Mouse (Mus musculus): Measurements from ENCODE around the gene Fam151a. TPM values are rescaled to one million over a fixed set of nuclear protein-coding genes. Genes with fewer than 3 reads are reported as not detected.
A peak's percentile ranks its signal among the peaks of the same experiment; 100 is the strongest.
"Not testable (repeated sequence)": the region's sequence is repeated elsewhere in the genome, so short reads cannot be mapped to it uniquely, and the experiment has no call there.

Fam151a gene
- polyA plus RNA-seq, 1 experiment from 2014 or later, result not detected

GRCm38 (mm10) chr4:106783137-106783536 is 49.4 kb downstream of the Fam151a start:
- no peak overlapping the region for H3K4me3 ChIP-seq (ENCODE audit: low read depth, low read length)
- no peak overlapping the region for H3K4me2 ChIP-seq (ENCODE audit: low read length)
- no peaks in the 10 kb centered on the region for H3K27me3 ChIP-seq (replicated peaks; ENCODE audit: control insufficient read depth, insufficient read depth, low read length)
- H3K27ac ChIP-seq (ENCODE audit: low read depth, low read length), result no peak overlapping the region
- H3K36me3 ChIP-seq (ENCODE audit: control insufficient read depth, insufficient read depth, low read length), result no peaks in the 10 kb centered on the region
- no peaks in the 10 kb centered on the region for H3K9me3 ChIP-seq (replicated peaks; ENCODE audit: control insufficient read depth, low read length)
- ATAC-seq (no peak), DNase-seq (ENCODE audit: low spot score) (no peak)
- peaks cover 37% of the 10 kb centered on the region for H3K4me1 ChIP-seq (ENCODE audit: control insufficient read depth, insufficient read depth, low read length)
- H3K9ac ChIP-seq (ENCODE audit: low read length), result no peak overlapping the region
- WGBS, result 61% methylated on average over 10 of the region's 10 CpGs

- Histone ChIP-seq H3K4me2 (ENCODE audit: low read length) (no peak overlapping the region), H3K27me3 (replicated peaks; ENCODE audit: control insufficient read depth, insufficient read depth, low read length) (no peaks in the 10 kb centered on the region), H3K9ac (ENCODE audit: low read length) (no peak overlapping the region), H3K4me1 (ENCODE audit: control insufficient read depth, insufficient read depth, low read length) (peaks cover 31% of the 10 kb centered on the region), H3K4me3 (ENCODE audit: low read depth, low read length) (no peak overlapping the region), H3K27ac (ENCODE audit: low read depth, low read length) (no peak overlapping the region), H3K9me3 (replicated peaks; ENCODE audit: control insufficient read depth, low read length) (no peaks in the 10 kb centered on the region), H3K36me3 (ENCODE audit: control insufficient read depth, insufficient read depth, low read length) (no peaks in the 10 kb centered on the region)
- no peak for DNase-seq (ENCODE audit: low spot score)
- WGBS, result 89% methylated on average over 7 of the region's 7 CpGs
- no peak for ATAC-seq
These were observed 51.1 kb downstream of the Fam151a start for GRCm38 (mm10) chr4:106784806-106785205.

DNA sequence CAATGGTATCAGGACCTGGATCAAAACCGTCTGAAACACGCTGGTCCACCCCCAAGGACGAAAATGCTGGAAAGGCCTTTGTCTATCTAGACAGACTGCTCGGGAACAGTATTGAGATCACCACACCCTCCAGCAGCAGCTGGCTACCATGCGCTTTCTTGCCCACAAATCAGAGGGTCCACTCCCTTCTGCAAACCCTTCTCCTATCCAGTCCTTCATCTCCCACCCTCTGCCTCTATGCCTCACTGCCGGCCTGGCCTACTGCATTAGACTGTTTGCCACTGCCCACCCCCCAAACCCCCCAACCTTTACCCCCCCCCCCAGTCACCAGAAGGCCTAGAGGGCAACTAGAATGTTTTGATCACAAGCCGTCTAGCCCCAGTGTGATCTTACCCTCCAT is 51.7 kb downstream of the Fam151a start:
- DNase-seq (ENCODE audit: low spot score), result no peak
- 0 out of 2 replicates have a peak overlapping the region, but pooled peaks have one; percentile 80 for H3K27ac ChIP-seq (ENCODE audit: low read depth, low read length)
- no peak overlapping the region for H3K4me3 ChIP-seq (ENCODE audit: low read depth, low read length)
- WGBS, result 56% methylated on average over 7 of the region's 7 CpGs
- H3K36me3 ChIP-seq (ENCODE audit: control insufficient read depth, insufficient read depth, low read length), result no peaks in the 10 kb centered on the region
- H3K9ac ChIP-seq (ENCODE audit: low read length), result no peak overlapping the region
- H3K9me3 ChIP-seq (replicated peaks; ENCODE audit: control insufficient read depth, low read length), result no peaks in the 10 kb centered on the region
- peak; percentile 16; the same call in 1 of the 2 replicates for ATAC-seq
- no peak overlapping the region for H3K4me2 ChIP-seq (ENCODE audit: low read length)
- H3K27me3 ChIP-seq (replicated peaks; ENCODE audit: control insufficient read depth, insufficient read depth, low read length), result no peaks in the 10 kb centered on the region
- H3K4me1 ChIP-seq (ENCODE audit: control insufficient read depth, insufficient read depth, low read length), result peaks cover 26% of the 10 kb centered on the region

DNA sequence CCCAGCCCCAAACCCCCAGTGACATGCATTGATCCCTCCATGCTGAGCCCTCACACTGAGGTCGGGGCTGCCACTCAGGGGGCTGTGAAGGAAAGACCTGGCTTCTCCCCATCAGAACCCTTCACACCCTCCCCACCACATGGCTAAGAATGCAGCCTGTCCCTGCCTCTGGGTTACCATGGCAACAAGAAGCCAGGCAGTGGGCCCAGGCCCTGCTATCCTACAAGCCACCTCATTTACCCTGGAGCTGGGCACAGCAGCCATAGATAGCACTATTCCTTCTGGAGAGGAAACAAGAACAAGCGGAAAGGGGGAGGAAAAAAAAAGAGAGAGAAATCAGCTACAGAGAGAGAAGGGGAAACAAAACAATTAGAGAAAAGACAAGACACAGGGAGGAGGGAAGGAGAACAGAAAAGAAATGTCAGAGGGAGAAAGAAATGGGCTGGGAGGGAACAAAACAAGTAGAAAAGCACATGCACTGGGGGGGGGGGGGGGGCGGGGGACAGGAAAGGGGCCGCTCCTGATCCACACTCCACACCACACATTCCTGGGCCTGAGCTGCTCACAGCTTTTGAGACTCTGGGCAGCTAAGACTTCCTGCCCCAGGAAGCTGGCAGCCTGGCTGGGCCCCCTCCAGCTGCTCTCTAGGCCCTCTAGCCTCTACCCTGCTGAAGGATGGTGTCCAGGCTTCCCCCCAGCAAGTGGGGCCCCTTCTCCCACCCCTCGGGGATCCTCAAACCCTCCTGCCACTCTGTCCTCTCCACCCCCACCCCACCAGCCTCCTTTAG is 52.3 kb downstream of the Fam151a start:
- WGBS, result 1% methylated on average over 5 of the region's 5 CpGs
- Histone ChIP-seq H3K4me2 (ENCODE audit: low read length) (no peak overlapping the region), H3K9ac (ENCODE audit: low read length) (no peak overlapping the region; the same call in 1 of the 2 replicates), H3K9me3 (replicated peaks; ENCODE audit: control insufficient read depth, low read length) (no peaks in the 10 kb centered on the region), H3K27me3 (replicated peaks; ENCODE audit: control insufficient read depth, insufficient read depth, low read length) (no peaks in the 10 kb centered on the region), H3K27ac (ENCODE audit: low read depth, low read length) (peak overlapping the region; percentile 80), H3K4me3 (ENCODE audit: low read depth, low read length) (no peak overlapping the region), H3K4me1 (ENCODE audit: control insufficient read depth, insufficient read depth, low read length) (peaks cover 24% of the 10 kb centered on the region), H3K36me3 (ENCODE audit: control insufficient read depth, insufficient read depth, low read length) (no peaks in the 10 kb centered on the region)
- peak; percentile 93 for ATAC-seq
- DNase-seq (ENCODE audit: low spot score), result peak; percentile 93

GRCm38 (mm10) chr4:106787830-106788229 is 54.1 kb downstream of the Fam151a start:
- Histone ChIP-seq H3K4me2 (ENCODE audit: low read length) (no peak overlapping the region), H3K36me3 (ENCODE audit: control insufficient read depth, insufficient read depth, low read length) (no peaks in the 10 kb centered on the region), H3K4me3 (ENCODE audit: low read depth, low read length) (no peak overlapping the region), H3K27ac (ENCODE audit: low read depth, low read length) (no peak overlapping the region), H3K9ac (ENCODE audit: low read length) (no peak overlapping the region), H3K9me3 (replicated peaks; ENCODE audit: control insufficient read depth, low read length) (no peaks in the 10 kb centered on the region), H3K27me3 (replicated peaks; ENCODE audit: control insufficient read depth, insufficient read depth, low read length) (no peaks in the 10 kb centered on the region), H3K4me1 (ENCODE audit: control insufficient read depth, insufficient read depth, low read length) (peaks cover 24% of the 10 kb centered on the region)
- no peak for DNase-seq (ENCODE audit: low spot score)
- 66% methylated on average over 7 of the region's 7 CpGs for WGBS
- no peak for ATAC-seq

- H3K27ac ChIP-seq (ENCODE audit: low read depth, low read length), result no peak overlapping the region
- H3K9me3 ChIP-seq (replicated peaks; ENCODE audit: control insufficient read depth, low read length), result no peaks in the 10 kb centered on the region
- no peak overlapping the region for H3K9ac ChIP-seq (ENCODE audit: low read length)
- H3K4me1 ChIP-seq (ENCODE audit: control insufficient read depth, insufficient read depth, low read length), result peaks cover 21% of the 10 kb centered on the region
- no peaks in the 10 kb centered on the region for H3K36me3 ChIP-seq (ENCODE audit: control insufficient read depth, insufficient read depth, low read length)
- 79% methylated on average over 11 of the region's 11 CpGs for WGBS
- H3K27me3 ChIP-seq (replicated peaks; ENCODE audit: control insufficient read depth, insufficient read depth, low read length), result no peaks in the 10 kb centered on the region
- ATAC-seq, result no peak
- DNase-seq (ENCODE audit: low spot score), result no peak
- H3K4me2 ChIP-seq (ENCODE audit: low read length), result no peak overlapping the region
- H3K4me3 ChIP-seq (ENCODE audit: low read depth, low read length), result no peak overlapping the region
These were observed 54.9 kb downstream of the Fam151a start for GRCm38 (mm10) chr4:106788627-106789026.

- ATAC-seq (no peak), DNase-seq (ENCODE audit: low spot score) (peak; percentile 62)
- Histone ChIP-seq H3K4me3 (ENCODE audit: low read depth, low read length) (no peak overlapping the region), H3K9me3 (replicated peaks; ENCODE audit: control insufficient read depth, low read length) (no peaks in the 10 kb centered on the region), H3K4me2 (ENCODE audit: low read length) (no peak overlapping the region), H3K36me3 (ENCODE audit: control insufficient read depth, insufficient read depth, low read length) (no peaks in the 10 kb centered on the region), H3K9ac (ENCODE audit: low read length) (no peak overlapping the region), H3K27ac (ENCODE audit: low read depth, low read length) (no peak overlapping the region), H3K4me1 (ENCODE audit: control insufficient read depth, insufficient read depth, low read length) (peaks cover 21% of the 10 kb centered on the region), H3K27me3 (replicated peaks; ENCODE audit: control insufficient read depth, insufficient read depth, low read length) (no peaks in the 10 kb centered on the region)
- WGBS, result 53% methylated on average over 9 of the region's 9 CpGs
These were observed 56.0 kb downstream of the Fam151a start for GRCm38 (mm10) chr4:106789705-106790104.

- H3K27me3 ChIP-seq (replicated peaks; ENCODE audit: control insufficient read depth, insufficient read depth, low read length); DNase-seq (ENCODE audit: low spot score); H3K36me3 ChIP-seq (ENCODE audit: control insufficient read depth, insufficient read depth, low read length); H3K9me3 ChIP-seq (replicated peaks; ENCODE audit: control insufficient read depth, low read length); H3K4me3 ChIP-seq (ENCODE audit: low read depth, low read length); H3K9ac ChIP-seq (ENCODE audit: low read length); H3K27ac ChIP-seq (ENCODE audit: low read depth, low read length); H3K4me2 ChIP-seq (ENCODE audit: low read length); ATAC-seq: not testable (repeated sequence)
- peaks cover 21% of the 10 kb centered on the region for H3K4me1 ChIP-seq (ENCODE audit: control insufficient read depth, insufficient read depth, low read length)
- 80% methylated on average over 5 of the region's 5 CpGs for WGBS
These were observed 56.5 kb downstream of the Fam151a start for GRCm38 (mm10) chr4:106790218-106790617.

DNA sequence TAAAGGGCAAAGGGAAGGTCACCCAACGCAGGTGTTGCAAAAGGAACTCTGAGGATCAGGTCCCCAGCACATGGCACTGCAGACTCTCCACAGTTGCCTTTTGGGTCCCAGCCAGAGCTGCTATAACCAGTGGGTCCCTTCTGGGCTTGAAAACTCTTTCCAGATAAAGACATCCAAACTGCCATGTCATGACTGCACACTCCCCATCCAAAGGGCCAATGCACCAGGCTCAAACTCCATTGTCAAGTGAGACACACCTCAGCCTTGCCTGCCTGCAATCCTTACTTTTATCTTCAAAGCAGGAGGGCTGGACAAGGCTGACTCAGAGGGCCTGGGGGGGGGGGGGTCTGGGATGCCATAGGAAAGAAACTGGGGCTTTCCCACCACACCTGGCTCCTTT is 57.2 kb downstream of the Fam151a start:
- H3K27me3 ChIP-seq (replicated peaks; ENCODE audit: control insufficient read depth, insufficient read depth, low read length), result no peaks in the 10 kb centered on the region
- no peak for DNase-seq (ENCODE audit: low spot score)
- no peaks in the 10 kb centered on the region for H3K9me3 ChIP-seq (replicated peaks; ENCODE audit: control insufficient read depth, low read length)
- 86% methylated on average over 1 of the region's 1 CpGs for WGBS
- ATAC-seq, result no peak
- H3K36me3 ChIP-seq (ENCODE audit: control insufficient read depth, insufficient read depth, low read length), result no peaks in the 10 kb centered on the region
- H3K4me3 ChIP-seq (ENCODE audit: low read depth, low read length), result no peak overlapping the region
- no peak overlapping the region for H3K9ac ChIP-seq (ENCODE audit: low read length)
- no peak overlapping the region for H3K4me2 ChIP-seq (ENCODE audit: low read length)
- H3K27ac ChIP-seq (ENCODE audit: low read depth, low read length), result no peak overlapping the region
- peaks cover 14% of the 10 kb centered on the region for H3K4me1 ChIP-seq (ENCODE audit: control insufficient read depth, insufficient read depth, low read length)
